Mouse (Mus musculus): ENCODE measurements at regions not wholly inside any gene's neighbourhood (a gene's known extent, or its start where the extent isn't known, plus 50 kb on each side); places are given as distances from the start of the nearest gene placed in this dataset.

GRCm38 (mm10) chr6:51052451-51052921 lies 380.0 kb upstream of the Nfe2l3 start:
- Histone ChIP-seq H3K4me1 (ENCODE audit: control insufficient read depth, insufficient read depth, insufficient read length) (no peaks in the 10 kb centered on the region), H3K4me3 (ENCODE audit: extremely low read depth, insufficient read depth, insufficient read length) (no peak overlapping the region), H3K36me3 (ENCODE audit: control insufficient read depth, insufficient read depth, low read length) (no peaks in the 10 kb centered on the region), H3K27me3 (ENCODE audit: control insufficient read depth, insufficient read depth, low read length) (no peaks in the 10 kb centered on the region), H3K27ac (ENCODE audit: insufficient read depth, low read length) (no peak overlapping the region)
- no peak for TF ChIP-seq CTCF (IDR thresholded peaks at IDR 0.05; ENCODE audit: extremely low read depth, insufficient read depth, insufficient read length, insufficient replicate concordance)
- no peak for TF ChIP-seq POLR2A (IDR thresholded peaks at IDR 0.05; ENCODE audit: low read depth, low read length)
- DNase-seq (ENCODE audit: low read depth in 1 of 2, low spot score in 2 of 2), result no peak
- 84% methylated on average over 5 of the region's 5 CpGs for WGBS

- Histone ChIP-seq H3K36me3 (ENCODE audit: control insufficient read depth, insufficient read depth, low read length) (no peaks in the 10 kb centered on the region), H3K27me3 (ENCODE audit: control insufficient read depth, insufficient read depth, low read length) (no peaks in the 10 kb centered on the region), H3K4me3 (ENCODE audit: extremely low read depth, insufficient read depth, insufficient read length) (no peak overlapping the region), H3K4me1 (ENCODE audit: control insufficient read depth, insufficient read depth, insufficient read length) (peaks cover 2% of the 10 kb centered on the region; the same call in 1 of the 2 replicates), H3K27ac (ENCODE audit: insufficient read depth, low read length) (no peak overlapping the region)
- DNase-seq (ENCODE audit: low read depth in 1 of 2, low spot score in 2 of 2), result no peak
- TF ChIP-seq CTCF (IDR thresholded peaks at IDR 0.05; ENCODE audit: extremely low read depth, insufficient read depth, insufficient read length, insufficient replicate concordance), result no peak
- TF ChIP-seq POLR2A (IDR thresholded peaks at IDR 0.05; ENCODE audit: low read depth, low read length), result no peak
- 74% methylated on average over 7 of the region's 7 CpGs for WGBS
Observed at GRCm38 (mm10) chr6:51057229-51057628, 375.2 kb upstream of the Nfe2l3 start.

GRCm38 (mm10) chr6:51059923-51060847 lies 372.3 kb upstream of the Nfe2l3 start:
- H3K4me3 ChIP-seq (ENCODE audit: extremely low read depth, insufficient read depth, insufficient read length), result no peak overlapping the region
- H3K27ac ChIP-seq (ENCODE audit: insufficient read depth, low read length), result no peak overlapping the region
- no peak for TF ChIP-seq CTCF (IDR thresholded peaks at IDR 0.05; ENCODE audit: extremely low read depth, insufficient read depth, insufficient read length, insufficient replicate concordance)
- TF ChIP-seq POLR2A (IDR thresholded peaks at IDR 0.05; ENCODE audit: low read depth, low read length), result no peak
- peak in 1 of 2 experiments; percentile 22 for DNase-seq (ENCODE audit: low read depth in 1 of 2, low spot score in 2 of 2)
- H3K27me3 ChIP-seq (ENCODE audit: control insufficient read depth, insufficient read depth, low read length), result no peaks in the 10 kb centered on the region
- H3K36me3 ChIP-seq (ENCODE audit: control insufficient read depth, insufficient read depth, low read length), result no peaks in the 10 kb centered on the region
- H3K4me1 ChIP-seq (ENCODE audit: control insufficient read depth, insufficient read depth, insufficient read length), result peaks cover 2% of the 10 kb centered on the region; the same call in 1 of the 2 replicates
- 76% methylated on average over 7 of the region's 7 CpGs for WGBS

- no peaks in the 10 kb centered on the region for H3K36me3 ChIP-seq (ENCODE audit: control insufficient read depth, insufficient read depth, low read length)
- WGBS, result 87% methylated on average over 17 of the region's 17 CpGs
- H3K4me1 ChIP-seq (ENCODE audit: control insufficient read depth, insufficient read depth, insufficient read length), result peaks cover 2% of the 10 kb centered on the region; the same call in 1 of the 2 replicates
- TF ChIP-seq CTCF (IDR thresholded peaks at IDR 0.05; ENCODE audit: extremely low read depth, insufficient read depth, insufficient read length, insufficient replicate concordance), result no peak
- TF ChIP-seq POLR2A (IDR thresholded peaks at IDR 0.05; ENCODE audit: low read depth, low read length), result no peak
- no peak overlapping the region for H3K4me3 ChIP-seq (ENCODE audit: extremely low read depth, insufficient read depth, insufficient read length)
- no peak overlapping the region for H3K27ac ChIP-seq (ENCODE audit: insufficient read depth, low read length)
- H3K27me3 ChIP-seq (ENCODE audit: control insufficient read depth, insufficient read depth, low read length), result no peaks in the 10 kb centered on the region
- no peak for DNase-seq (ENCODE audit: low read depth in 1 of 2, low spot score in 2 of 2)
Observed at GRCm38 (mm10) chr6:51060848-51061535, 371.5 kb upstream of the Nfe2l3 start.

- no peaks in the 10 kb centered on the region for H3K4me1 ChIP-seq (ENCODE audit: control insufficient read depth, insufficient read depth, insufficient read length)
- H3K4me3 ChIP-seq (ENCODE audit: extremely low read depth, insufficient read depth, insufficient read length), result no peak overlapping the region
- no peak for DNase-seq (ENCODE audit: low read depth in 1 of 2, low spot score in 2 of 2)
- no peaks in the 10 kb centered on the region for H3K27me3 ChIP-seq (ENCODE audit: control insufficient read depth, insufficient read depth, low read length)
- TF ChIP-seq POLR2A (IDR thresholded peaks at IDR 0.05; ENCODE audit: low read depth, low read length), result no peak
- no peak for TF ChIP-seq CTCF (IDR thresholded peaks at IDR 0.05; ENCODE audit: extremely low read depth, insufficient read depth, insufficient read length, insufficient replicate concordance)
- WGBS, result 88% methylated on average over 6 of the region's 6 CpGs
- H3K36me3 ChIP-seq (ENCODE audit: control insufficient read depth, insufficient read depth, low read length), result no peaks in the 10 kb centered on the region
- no peak overlapping the region for H3K27ac ChIP-seq (ENCODE audit: insufficient read depth, low read length)
Observed at GRCm38 (mm10) chr6:51065156-51065555, 367.3 kb upstream of the Nfe2l3 start.

- H3K4me1 ChIP-seq (ENCODE audit: control insufficient read depth, insufficient read depth, insufficient read length), result no peaks in the 10 kb centered on the region
- H3K27me3 ChIP-seq (ENCODE audit: control insufficient read depth, insufficient read depth, low read length), result no peaks in the 10 kb centered on the region
- no peak for TF ChIP-seq POLR2A (IDR thresholded peaks at IDR 0.05; ENCODE audit: low read depth, low read length)
- TF ChIP-seq CTCF (IDR thresholded peaks at IDR 0.05; ENCODE audit: extremely low read depth, insufficient read depth, insufficient read length, insufficient replicate concordance), result no peak
- DNase-seq (ENCODE audit: low read depth in 1 of 2, low spot score in 2 of 2), result no peak
- no peak overlapping the region for H3K27ac ChIP-seq (ENCODE audit: insufficient read depth, low read length)
- no peaks in the 10 kb centered on the region for H3K36me3 ChIP-seq (ENCODE audit: control insufficient read depth, insufficient read depth, low read length)
- 90% methylated on average over 11 of the region's 11 CpGs for WGBS
- no peak overlapping the region for H3K4me3 ChIP-seq (ENCODE audit: extremely low read depth, insufficient read depth, insufficient read length)
Observed at GRCm38 (mm10) chr6:51067332-51067731, 365.1 kb upstream of the Nfe2l3 start.
